Mouse (Mus musculus) left cerebral cortex, adult 2 months (tissue): Measurements from ENCODE around the gene Glt28d2. TPM values are rescaled to one million over a fixed set of nuclear protein-coding genes. Genes with fewer than 3 reads are reported as not detected.
"Not testable (repeated sequence)": the region's sequence is repeated elsewhere in the genome, so short reads cannot be mapped to it uniquely, and the experiment has no call there.

Experiments used
- DNase-seq, 2 experiments: peaks; one replicate each; pipeline ENCODE4 v3.0.0; 2021 to 2022; ENCODE audit warnings: low spot score in 2 of 2, mixed read lengths in 1 of 2; ENCODE audit errors: extremely low spot score in 1 of 2
- H3K27ac ChIP-seq: fragments of 200-600 bp; 2 replicates; pipeline ENCODE4 v1.8.1; 2022
- H3K4me3 ChIP-seq: fragments of 200-600 bp; 2 replicates; pipeline ENCODE4 v1.8.1; 2022
- CTCF ChIP-seq: fragments of 200-600 bp; IDR thresholded peaks from 2 replicates; pipeline ENCODE4 v1.8.1; 2022; ENCODE audit warnings: antibody characterized with exemption, mild to moderate bottlenecking, moderate library complexity
- intact Hi-C: fragments of 180-260 bp; cut with DNase I; formaldehyde crosslinking; loops from one replicate; pipeline ENCODE4 v1.15.1; 2025
- long read RNA-seq, 2 experiments: library from polyadenylated mRNA; stranded (forward); transcript quantifications; one replicate each; pipeline ENCODE4 v2.0.0; 2021; ENCODE audit warnings: borderline mapping rate in 2 of 2
- total RNA-seq, 2 experiments: library from RNA; stranded (reverse); gene quantifications; 2 replicates each; pipeline ENCODE4 v1.2.3; 2021

Gene Glt28d2
- under 1 TPM; 0.33 to 0.66 TPM for total RNA-seq
- long read RNA-seq, experiment 1: 0 reads
- long read RNA-seq, experiment 2: 0 reads

DNA sequence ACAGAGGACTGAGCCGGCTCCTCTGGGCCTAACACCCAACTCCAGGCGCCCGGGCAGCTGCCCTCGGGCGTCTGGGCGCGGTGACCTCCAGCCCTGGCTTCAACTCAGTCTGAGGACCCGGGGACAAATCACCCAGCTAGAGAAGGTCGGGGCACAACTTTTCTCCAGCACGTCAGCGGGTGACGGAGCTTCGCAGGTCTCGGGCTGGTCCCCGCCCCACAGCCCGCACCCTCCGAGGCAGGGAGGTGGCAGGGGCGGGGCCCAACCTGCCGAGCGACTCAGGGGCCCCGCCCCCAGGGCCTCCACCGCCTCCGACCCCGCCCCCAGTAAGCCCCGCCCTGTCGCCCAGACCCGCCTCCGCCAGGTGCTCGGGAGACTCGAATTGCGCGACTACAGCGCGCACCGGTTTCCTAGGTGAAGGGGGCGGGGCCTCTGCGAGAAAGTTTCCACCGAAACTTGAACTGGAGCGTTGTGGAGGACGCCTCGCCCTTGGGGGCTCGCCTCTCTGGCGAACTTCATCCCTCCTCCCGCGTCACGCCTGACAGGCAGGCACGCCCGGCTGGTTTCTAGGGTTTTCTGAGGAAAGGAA is at the start of gene Glt28d2, which contains the start of gene Gm37240:
TSS of gene Glt28d2 (minus strand) at position 278 of the 589 bp plus-strand sequence.
TSS of gene Gm37240 (minus strand) at position 280 of the 589 bp plus-strand sequence.
- Histone ChIP-seq H3K4me3 (peak within 1 kb of the TSS; percentile 62), H3K27ac (0 out of 2 replicates have a peak within 1 kb of the TSS, but pooled peaks have one; percentile 8)
- no peak for TF ChIP-seq CTCF
- peak; percentile 59 to 62 for DNase-seq
- intact Hi-C loops: no loop called here

DNA sequence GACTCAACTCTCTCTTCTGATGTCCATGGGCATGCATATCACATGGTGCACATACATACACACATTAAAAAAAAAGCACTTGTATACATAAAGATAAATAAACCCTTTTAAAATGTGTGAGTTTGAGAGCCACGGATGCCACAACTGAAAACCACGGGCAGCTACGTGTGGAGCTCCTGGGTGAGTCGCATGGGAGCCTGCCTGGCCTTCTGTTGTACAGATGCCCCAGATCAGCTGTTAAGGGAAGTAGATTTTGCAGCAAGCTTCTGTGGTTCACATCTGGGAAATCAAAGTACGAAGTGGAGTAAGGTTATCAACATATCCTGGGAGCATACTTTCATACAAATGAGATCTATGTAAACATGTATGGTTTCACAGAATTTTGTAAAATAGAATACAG is 46.3 kb upstream of the Glt28d2 start:
- H3K4me3 ChIP-seq: no peak overlapping the region
- no peak overlapping the region for H3K27ac ChIP-seq
- no peak for DNase-seq
- intact Hi-C loops: no loop called here
- no peak for TF ChIP-seq CTCF

DNA sequence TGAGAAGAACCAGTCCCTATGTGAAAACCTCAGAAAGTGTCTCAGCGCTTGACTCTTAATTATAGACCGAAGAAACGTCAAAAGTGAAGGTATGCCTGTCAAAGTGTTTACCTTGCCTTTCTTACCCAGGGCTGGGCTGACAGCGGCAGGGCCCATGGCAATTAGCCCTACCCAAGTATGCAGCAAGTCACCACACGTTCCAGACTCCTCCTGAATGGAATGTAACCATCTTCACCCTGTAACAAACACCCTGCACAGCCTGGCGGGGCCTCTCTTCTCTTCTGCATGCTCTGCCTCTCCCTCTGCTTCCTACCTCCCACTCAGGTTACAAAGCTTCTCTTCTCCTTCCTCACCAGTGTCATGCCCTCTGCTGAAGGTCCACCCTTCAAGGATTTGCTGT is 44.5 kb upstream of the Glt28d2 start:
- intact Hi-C loops: no loop called here
- Histone ChIP-seq H3K4me3 (no peak overlapping the region), H3K27ac (no peak overlapping the region)
- no peak for TF ChIP-seq CTCF
- no peak for DNase-seq

DNA sequence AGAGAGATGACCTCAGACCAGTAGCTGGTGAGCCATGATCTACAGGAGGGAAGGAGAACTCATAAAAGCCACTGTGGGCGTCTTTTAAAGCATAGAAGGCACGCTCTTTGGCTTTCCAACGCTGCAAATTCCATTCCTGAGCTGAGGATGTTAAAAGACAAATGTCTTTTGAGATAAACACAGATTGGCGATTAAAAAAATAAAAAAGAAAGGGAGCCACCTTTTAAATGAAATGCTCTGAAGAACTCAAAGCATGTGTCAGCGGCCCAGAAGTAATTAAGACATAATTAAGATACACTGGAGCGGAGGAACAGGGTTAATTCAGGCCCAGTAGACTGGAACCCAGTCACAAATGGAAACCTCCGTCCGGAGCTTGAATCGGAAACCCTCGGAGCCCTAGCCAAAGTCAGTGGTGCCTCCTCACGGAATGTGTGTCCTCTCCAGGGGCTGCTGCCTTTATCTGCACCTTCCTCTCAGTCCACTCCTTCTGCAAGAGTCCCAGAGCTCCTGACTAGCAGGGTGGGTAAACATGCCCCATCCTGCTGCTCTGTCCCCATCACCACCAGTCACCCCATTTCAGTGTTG is 43.4 kb upstream of the Glt28d2 start:
- Histone ChIP-seq H3K4me3 (no peak overlapping the region), H3K27ac (no peak overlapping the region)
- no peak for DNase-seq
- intact Hi-C loops: no loop called here
- TF ChIP-seq CTCF: no peak

DNA sequence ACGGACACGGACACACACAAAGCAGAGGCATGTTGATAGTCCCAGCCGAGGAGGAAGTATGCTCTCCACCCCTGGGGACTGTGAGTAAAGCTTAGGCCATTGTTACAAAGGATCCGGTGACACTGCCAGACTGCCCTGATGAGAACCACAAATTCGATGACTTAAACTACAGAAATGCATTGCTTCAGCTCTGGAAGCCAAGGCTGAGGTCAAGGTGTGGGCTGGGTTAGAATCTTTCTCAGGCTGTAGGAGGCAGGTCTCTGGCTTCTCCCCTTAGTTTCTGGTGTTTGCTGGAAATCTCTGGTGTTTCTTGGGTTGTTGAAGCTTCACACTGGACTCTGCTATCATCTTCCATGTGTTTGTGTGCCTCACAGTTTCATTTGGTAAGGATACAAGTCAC is 42.4 kb upstream of the Glt28d2 start:
- TF ChIP-seq CTCF: no peak
- no peak overlapping the region for H3K4me3 ChIP-seq
- DNase-seq: no peak
- intact Hi-C loops: loop anchor here (10.0 kb wide), 1 partner anchor 535 kb away; no protein-coding TSS in a partner anchor
- H3K27ac ChIP-seq: no peak overlapping the region

DNA sequence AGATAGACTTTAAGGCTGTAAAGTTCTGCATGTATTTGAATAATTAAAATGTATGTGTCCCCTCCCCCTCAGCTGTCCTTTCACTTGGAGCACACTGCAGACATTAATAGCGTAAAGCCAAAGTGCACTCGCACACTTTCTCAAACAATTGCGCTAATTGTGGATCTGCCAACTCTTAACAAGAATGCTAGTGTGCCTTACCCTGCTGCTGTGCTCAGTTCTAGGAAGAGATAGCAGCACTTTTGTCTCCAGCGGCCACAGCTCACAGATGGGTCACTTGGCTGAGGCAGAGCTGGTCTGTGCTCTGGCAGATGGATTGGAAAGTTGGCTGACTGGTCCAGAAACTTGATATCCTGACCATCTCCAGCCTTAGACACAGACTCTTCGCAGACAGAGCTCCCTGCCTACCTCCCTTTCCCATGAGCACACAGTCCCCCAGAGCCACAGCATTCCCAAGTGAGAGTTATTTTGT is 40.9 kb upstream of the Glt28d2 start:
- peak in 1 of 2 experiments; percentile 20 for DNase-seq
- no peak for TF ChIP-seq CTCF
- Histone ChIP-seq H3K4me3 (no peak overlapping the region), H3K27ac (no peak overlapping the region)
- intact Hi-C loops: loop anchor here (10.0 kb wide), 1 partner anchor 533 kb away; no protein-coding TSS in a partner anchor

DNA sequence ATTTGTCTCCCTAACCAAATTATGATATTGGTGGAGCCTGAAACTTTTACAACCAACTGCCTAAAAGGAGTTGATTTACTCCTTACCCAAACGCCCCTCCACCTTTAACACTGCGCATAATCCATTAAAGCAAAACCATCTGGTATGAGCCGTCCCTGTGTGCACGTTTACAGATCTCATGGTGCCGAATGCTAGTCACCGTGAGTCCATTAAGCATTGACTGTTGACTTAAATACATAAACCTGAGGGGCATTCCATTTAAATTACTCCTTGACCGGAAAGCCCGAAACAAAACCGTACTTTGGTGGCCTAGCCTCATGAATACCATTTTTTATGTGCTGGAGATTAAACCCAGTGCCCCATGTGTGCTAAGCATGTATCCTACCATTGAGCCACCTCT is 40.0 kb upstream of the Glt28d2 start:
- TF ChIP-seq CTCF: no peak
- H3K4me3 ChIP-seq: no peak overlapping the region
- no peak for DNase-seq
- intact Hi-C loops: loop anchor here (10.0 kb wide), 1 partner anchor 532 kb away; no protein-coding TSS in a partner anchor
- no peak overlapping the region for H3K27ac ChIP-seq

DNA sequence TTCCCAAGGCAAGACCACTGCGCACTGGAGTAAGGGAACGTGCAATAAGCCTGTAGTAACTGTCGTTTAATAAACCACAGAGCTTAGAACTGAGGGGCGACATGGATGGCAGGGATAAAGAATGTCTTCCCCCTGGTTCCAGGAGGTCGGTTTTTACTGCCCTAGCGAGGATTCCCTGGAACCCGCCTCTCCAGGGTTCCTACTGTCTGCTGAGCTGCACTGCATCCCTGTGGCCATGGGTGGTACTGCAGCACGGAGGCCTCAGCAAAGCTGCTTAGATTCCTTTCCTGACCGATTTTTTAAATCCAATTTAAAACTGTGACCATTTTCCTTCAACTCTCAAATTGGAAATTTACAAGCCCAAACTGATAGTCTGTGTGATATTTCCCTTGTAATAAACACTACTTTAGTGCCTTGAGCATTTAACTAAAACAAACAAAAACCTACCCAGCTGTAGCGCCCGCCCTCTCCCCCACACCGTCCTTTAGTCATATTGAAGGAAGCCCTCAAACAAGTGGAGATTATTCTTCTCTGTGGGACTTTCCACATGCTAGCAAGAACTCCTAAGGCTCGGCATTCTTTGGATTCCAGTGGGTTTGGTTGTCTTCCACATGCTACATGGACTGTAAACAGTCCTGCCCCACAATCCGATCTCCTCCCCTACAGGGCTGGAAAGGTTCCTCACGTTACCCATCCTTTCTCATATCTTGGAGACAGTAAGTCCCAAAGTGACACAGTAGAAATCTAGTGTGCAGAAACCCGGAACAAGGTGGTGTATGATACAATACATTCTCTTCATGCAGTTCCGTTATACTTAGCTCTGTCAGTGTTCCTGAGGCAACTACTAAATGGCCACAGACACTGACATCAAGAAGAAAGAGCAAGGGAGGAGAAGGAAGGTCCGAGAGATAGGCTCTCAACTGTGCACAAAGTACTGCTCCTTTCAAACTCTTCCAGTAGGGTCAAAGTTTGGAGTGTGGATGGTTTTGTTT is 36.9 kb upstream of the Glt28d2 start:
- no peak; the same call in none of the 2 replicates for TF ChIP-seq CTCF
- peak; percentile 79 to 92 for DNase-seq
- Histone ChIP-seq H3K27ac (no peak overlapping the region), H3K4me3 (peak overlapping the region; percentile 16; the same call in 1 of the 2 replicates)
- intact Hi-C loops: loop anchor here (2.0 to 10.0 kb wide), 6 partner anchors 208 to 1002 kb away; partner anchors contain the start of gene Gatb

DNA sequence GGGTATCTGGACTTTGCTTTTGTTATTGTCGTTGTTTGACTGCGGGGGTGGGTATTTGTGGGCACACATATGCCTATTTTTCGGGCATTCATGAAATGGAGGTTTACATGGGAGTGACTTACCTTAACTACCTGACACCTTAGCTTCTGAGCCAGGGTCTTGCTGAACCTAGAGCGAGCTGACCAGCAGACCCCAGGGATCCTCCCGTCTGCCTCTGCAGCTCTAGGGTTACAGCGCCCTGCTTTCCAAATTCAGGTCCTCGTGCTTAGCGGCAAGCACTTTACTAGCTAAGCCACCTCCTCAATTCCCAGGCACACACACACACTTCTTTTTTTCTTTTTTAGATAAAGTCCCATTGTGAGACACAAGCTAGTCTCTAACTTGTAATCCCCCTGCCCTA is 36.0 kb upstream of the Glt28d2 start:
- Histone ChIP-seq H3K27ac (no peak overlapping the region), H3K4me3 (no peak overlapping the region)
- intact Hi-C loops: loop anchor here (5.0 to 10.0 kb wide), 5 partner anchors 209 to 1001 kb away; partner anchors contain the start of gene Gatb
- DNase-seq: peak in 1 of 2 experiments; percentile 10
- TF ChIP-seq CTCF: no peak

DNA sequence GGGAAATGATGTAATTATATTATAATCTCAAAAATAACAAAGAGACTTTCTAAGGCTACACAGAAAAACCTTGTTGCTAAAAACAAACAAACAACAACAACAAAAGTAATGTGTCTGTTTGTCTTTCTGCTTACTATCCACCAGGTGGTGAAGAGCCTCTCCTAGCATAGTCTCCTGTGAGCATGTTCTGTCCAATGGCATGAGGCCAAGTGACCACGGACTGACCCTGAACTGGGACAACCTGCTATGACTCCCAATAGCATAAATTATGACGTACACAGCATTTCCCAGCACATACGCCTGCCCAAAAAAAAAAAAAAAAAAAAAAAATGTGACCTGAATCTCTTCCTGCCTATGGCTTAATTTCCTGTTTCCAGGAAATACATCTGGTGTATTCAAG is 35.0 kb upstream of the Glt28d2 start:
- TF ChIP-seq CTCF: no peak
- intact Hi-C loops: loop anchor here (5.0 to 10.0 kb wide), 5 partner anchors 210 to 1000 kb away; partner anchors contain the start of gene Gatb
- H3K4me3 ChIP-seq: no peak overlapping the region
- DNase-seq: no peak
- no peak overlapping the region for H3K27ac ChIP-seq

DNA sequence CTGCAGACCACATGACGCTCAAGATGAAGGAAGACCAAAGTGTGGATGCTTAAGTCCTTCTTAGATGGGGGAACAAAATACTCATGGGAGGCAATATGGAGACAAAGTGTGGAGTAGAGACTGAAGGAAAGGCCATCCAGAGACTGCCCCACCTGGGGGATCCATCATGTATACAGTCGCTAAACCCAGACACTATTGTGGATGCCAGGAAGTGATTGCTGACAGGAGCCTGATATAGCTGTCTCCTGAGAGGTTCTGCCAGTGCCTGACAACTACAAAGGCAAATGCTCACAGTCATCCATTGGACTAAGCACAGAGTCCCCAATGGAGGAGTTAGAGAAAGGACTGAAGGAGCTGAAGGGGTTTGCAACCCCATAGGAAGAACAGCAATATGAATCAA is 33.4 kb upstream of the Glt28d2 start:
- H3K4me3 ChIP-seq, DNase-seq, H3K27ac ChIP-seq: not testable (repeated sequence)
- intact Hi-C loops: loop anchor here (5.0 to 10.0 kb wide), 5 partner anchors 212 to 998 kb away; partner anchors contain the start of gene Gatb
